Mouse (Mus musculus): ENCODE data around the gene Tmem170b. TPM values are rescaled to one million over a fixed set of nuclear protein-coding genes. Genes with fewer than 3 reads are reported as not detected.
"Not testable (repeated sequence)": the region's sequence is repeated elsewhere in the genome, so short reads cannot be mapped to it uniquely, and the experiment has no call there.

The Tmem170b gene
- total RNA-seq, 2 experiments from 2014 or later, result 23.6 TPM

DNA sequence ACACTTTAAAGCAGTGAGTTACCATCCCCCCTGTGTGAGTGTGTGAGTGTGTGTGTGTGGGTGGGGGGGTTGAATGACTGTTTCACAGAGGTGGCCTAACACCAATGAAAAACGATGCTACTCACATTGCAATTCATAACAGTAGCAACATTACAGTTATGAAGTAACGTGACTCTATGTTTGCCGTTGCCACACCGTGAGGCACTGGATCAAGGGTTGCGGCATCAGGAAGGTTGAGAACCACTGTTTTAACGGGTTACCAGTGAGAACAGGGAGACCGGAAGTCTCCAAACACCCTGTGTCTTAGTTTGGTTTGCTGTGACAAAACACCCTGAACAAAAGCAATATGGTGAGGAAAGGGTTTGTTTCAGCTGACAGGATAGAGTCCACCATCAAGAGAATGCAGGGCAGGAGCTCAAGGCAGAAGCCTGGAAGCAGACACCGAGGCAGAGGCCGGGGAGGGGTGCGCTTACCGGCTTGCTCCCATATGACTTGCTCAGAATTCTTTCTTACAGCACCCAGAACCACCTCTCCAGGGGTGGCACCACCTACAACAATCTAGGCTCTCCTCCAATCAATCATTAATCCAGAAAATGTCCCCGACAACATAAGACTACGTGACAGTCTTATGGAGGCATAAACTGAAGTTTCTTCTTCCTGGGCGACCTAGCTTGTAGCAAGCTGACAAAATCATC, 57.9 kb downstream of the Tmem170b start:
- DNase-seq, result no peak

DNA sequence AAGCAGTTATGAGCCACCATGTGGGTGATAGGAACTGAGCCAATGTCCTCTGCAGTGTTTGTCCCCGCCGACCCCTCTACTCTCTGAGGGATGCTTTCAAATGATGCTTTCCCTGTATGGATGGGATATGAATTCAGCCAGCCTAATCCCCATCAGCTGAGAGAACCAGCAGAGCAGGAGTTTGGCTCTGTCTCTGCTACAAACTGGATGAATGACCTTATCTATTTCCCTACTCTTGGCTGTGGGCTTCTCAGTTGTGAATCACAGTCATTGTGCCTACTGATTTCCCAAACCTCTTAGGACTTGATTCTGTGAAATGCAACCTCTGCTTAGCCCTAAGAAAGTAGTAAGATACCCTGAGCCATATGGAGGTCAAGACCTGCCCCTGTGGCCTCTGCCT, 64.2 kb downstream of the Tmem170b start:
- DNase-seq, result no peak

GRCm38 (mm10) chr13:41670386-41671130, 64.9 kb downstream of the Tmem170b start:
- no peak for DNase-seq

DNA sequence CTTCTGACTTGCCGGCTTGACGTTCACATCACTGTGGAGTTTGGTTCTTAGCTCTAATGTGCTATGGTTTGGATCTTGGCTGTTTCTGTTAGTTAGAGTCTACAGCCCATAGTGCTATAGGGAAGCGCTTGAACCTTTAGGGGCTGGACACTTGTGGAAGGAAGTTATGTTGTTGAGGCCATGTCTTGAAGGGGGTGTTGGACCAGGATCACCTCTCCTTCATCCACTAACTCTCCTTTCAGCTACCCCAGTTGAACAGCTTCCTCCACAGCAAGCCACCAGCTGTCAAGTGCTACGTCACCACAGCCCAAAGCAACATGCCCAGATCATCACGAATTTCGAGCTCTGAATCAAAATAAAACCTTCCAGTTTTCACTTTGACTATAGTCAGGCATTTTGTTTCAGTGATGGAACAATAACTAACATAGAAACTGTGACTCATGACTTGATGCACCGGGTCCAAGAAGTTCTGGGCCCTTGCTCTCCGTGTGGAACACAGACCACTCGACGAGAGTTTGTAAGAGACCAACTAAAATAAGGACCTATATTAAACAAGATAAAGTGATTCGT, 65.5 kb downstream of the Tmem170b start:
- no peak for DNase-seq

GRCm38 (mm10) chr13:41672904-41673303, 67.2 kb downstream of the Tmem170b start:
- not testable (repeated sequence) for DNase-seq

DNA sequence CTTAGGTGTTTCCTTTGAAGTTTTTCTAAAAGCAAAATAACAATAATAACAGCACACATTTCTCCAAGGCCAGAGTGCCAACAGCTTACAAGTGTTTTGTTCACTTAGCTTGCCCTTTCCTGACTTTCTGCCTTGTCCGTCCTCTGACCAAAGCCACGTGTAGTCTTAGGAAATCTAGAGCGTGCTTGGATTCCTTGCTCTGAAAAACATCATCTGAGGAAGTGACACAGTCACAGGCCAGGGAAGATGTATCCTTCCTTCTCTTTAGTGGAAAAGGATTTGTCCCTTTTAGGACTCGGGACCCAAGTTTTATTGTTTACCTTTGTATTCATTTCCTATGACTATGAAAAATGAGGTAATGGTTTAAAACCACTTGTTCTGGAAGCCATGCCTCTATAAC, 67.8 kb downstream of the Tmem170b start:
- no peak for DNase-seq

DNA sequence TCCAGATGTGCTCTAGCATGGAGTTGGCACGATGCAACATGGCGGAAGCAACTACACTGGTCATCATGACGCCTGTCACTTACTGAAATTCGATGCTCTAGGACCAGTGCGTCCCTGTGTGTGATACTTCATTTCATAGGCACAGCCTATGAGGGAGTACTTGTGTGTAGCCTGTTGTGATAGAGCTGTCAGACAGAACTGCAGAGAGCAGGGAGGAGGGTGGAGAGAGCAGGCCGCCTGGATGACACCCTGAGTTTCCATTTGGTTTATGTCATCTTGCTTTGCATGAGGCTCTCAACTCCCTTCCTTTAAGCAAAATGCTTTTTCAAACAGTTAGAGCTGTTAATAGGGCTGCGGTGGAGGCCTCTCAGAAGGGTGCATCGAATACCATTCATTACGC, 68.9 kb downstream of the Tmem170b start:
- DNase-seq, result not testable (repeated sequence)

- no peak for DNase-seq
These were observed 69.8 kb downstream of the Tmem170b start for GRCm38 (mm10) chr13:41675498-41675897.

DNA sequence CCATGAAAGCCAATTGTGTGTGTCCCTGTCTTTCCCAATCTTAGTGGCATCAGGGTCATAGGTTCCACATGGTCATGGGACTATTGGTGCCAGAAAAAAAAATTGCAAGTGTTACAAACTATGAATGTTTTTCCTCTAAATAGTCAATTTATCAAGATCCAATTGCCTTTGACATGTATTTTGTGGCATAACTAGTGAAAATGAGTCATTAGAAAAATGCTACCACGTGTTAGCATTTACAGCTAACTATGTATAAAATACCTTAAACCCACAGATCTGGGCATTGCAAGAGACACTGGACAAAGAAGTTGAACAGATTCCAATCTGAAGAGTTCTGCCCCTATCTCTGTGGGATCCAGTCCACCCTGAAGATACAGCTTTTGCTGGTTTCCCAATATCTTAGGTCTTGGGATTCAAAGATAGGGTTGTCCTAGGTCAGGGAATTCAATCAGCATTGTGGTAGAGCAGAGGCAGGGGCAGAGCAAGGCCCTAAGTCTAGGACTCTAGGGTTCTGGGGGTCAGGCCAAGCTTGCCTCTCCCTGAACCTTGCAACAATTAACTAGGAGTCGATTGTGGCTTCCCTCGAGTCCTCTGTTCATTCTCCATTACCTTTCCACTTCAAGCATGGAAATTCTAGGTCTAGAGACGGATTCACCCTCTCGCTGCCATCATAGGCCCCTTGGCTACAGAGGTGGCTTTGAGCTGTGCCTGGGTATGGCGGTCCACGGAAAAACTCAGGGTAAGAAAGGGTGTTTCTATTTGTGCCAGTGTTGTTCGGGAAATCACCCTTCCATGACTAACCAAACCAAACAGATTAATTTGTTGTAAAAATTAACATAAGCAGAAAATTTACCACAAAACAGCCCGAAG, 70.5 kb downstream of the Tmem170b start:
- no peak for DNase-seq

GRCm38 (mm10) chr13:41676836-41677186, 71.1 kb downstream of the Tmem170b start:
- DNase-seq, result no peak

DNA sequence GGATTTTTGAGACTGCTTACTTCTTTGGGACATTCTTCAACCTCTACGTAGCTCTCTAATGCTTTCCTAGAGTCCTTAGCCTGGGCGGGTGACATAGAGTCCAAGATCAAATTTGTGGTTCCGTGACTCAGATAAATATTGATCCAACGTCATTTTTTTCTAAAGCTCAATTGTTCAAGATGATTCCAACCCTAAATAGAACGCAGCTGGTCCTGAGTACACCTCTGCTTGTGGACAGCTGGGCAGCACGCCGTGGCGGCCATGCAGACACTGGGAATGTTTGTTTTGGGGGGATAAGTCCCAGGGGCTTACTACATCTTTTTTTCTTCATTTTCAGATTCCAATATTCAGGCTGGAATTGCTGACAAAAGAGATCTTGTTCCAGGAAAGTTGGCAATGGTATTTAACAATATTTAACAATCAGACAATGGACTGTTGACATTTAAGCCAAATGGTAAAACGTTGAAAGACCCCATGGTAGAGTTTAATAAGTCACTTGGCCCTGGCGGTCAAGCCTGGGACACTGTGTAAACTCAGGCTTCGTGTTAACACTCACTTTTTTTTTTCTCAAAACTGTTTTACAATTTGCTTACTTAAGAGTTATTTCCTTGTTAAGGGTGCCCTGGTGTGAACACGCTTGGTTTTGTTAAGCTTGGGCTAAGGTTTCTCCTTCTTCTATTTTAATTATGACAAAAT, 75.3 kb downstream of the Tmem170b start:
- DNase-seq, result no peak

GRCm38 (mm10) chr13:41682341-41683119, 76.8 kb downstream of the Tmem170b start:
- DNase-seq, result no peak

DNA sequence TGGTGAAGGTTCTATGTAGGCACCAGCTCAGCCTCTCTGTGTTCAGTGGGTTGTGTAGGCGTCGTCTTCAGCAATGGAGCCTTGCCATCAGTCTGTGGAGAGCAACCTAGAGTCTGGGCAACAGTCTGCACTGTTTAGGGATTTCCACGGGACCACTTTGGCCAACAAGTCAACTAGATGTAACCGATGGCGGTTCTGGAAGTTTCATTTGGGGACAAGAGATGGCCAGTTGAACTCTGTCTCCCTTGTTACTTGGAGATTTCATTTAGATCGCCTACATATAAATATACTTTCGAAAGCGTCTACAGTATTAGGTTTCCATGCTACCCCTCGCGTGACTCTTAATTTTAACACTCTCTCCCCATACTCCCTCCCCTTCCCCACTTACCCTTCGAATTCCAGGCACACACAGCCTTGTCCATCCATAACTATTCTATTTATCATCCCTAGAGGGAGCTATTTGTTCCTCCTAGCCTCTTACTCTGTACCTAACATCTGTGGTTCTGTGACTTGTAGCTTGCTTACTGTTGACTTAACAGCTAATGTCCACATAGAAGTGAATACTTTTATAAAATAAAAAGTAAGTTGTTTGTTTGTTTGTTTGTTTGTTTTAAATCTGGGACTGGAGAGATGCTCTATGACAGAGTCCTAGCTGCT, 77.8 kb downstream of the Tmem170b start:
- no peak for DNase-seq

- DNase-seq, result no peak
These were observed 79.8 kb downstream of the Tmem170b start for GRCm38 (mm10) chr13:41685499-41685898.

- DNase-seq, result no peak
These were observed 83.3 kb downstream of the Tmem170b start for GRCm38 (mm10) chr13:41689055-41689454.

- DNase-seq, result peak; percentile 25
These were observed 83.9 kb downstream of the Tmem170b start for GRCm38 (mm10) chr13:41689598-41690045.
